Mouse (Mus musculus) lung, embryonic 14.5 days (tissue): ENCODE data around the gene Dand5. TPM values are rescaled to one million over a fixed set of nuclear protein-coding genes. Genes with fewer than 3 reads are reported as not detected.

Experiments
- ATAC-seq: fragments of 200-750 bp; cut with Nextera tagmentation; 2 replicates; pipeline ENCODE4 v1.8.0; 2017; ENCODE audit warnings: mild to moderate bottlenecking, moderate TSS enrichment, moderate library complexity; ENCODE audit not compliant: insufficient read depth
- DNase-seq: peaks from one replicate; pipeline ENCODE4 v3.0.0-alpha.2; 2015
- H3K27ac ChIP-seq: fragments of 300-500 bp; sonication (generic); 2 replicates; pipeline ENCODE4 v1.5.1; 2014; ENCODE audit warnings: low read depth, mild to moderate bottlenecking, moderate library complexity
- H3K27me3 ChIP-seq: fragments of 300-500 bp; sonication (generic); 2 replicates; pipeline ENCODE4 v1.6.1; 2014; ENCODE audit warnings: low read length, control low read depth; ENCODE audit not compliant: insufficient read depth
- H3K36me3 ChIP-seq: fragments of 300-500 bp; sonication (generic); 2 replicates; pipeline ENCODE4 v1.6.1; 2014; ENCODE audit warnings: control low read depth; ENCODE audit not compliant: insufficient read depth
- H3K4me1 ChIP-seq: fragments of 300-500 bp; sonication (generic); 2 replicates; pipeline ENCODE4 v1.6.1; 2014; ENCODE audit warnings: antibody characterized with exemption, control low read depth; ENCODE audit not compliant: insufficient read depth
- H3K4me2 ChIP-seq: fragments of 300-500 bp; sonication (generic); 2 replicates; pipeline ENCODE4 v1.6.1; 2014; ENCODE audit warnings: mild to moderate bottlenecking
- H3K4me3 ChIP-seq: fragments of 300-500 bp; sonication (generic); 2 replicates; pipeline ENCODE4 v1.5.1; 2014; ENCODE audit warnings: low read depth, low read length
- H3K9ac ChIP-seq: fragments of 300-500 bp; sonication (generic); 2 replicates; pipeline ENCODE4 v1.6.1; 2014
- H3K9me3 ChIP-seq: fragments of 300-500 bp; sonication (generic); 2 replicates; pipeline ENCODE4 v1.6.1; 2016; ENCODE audit warnings: low read depth, low read length, control low read depth
- CTCF ChIP-seq: IDR thresholded peaks from 2 replicates; pipeline ENCODE4 v1.5.1; 2016; ENCODE audit warnings: antibody characterized with exemption, low read depth
- WGBS: fragments of 180-500 bp; shearing (Covaris S2); extraction: QIAGEN DNeasy Blood & Tissue Kit; methylation state at CpG from one replicate; pipeline ENCODE4 v1.1.7; 2014; 5-methylcytosine and 5-hydroxymethylcytosine counted together
- microRNA-seq: library from miRNA; unstranded; fragments of <30 nt; microRNA quantifications from one replicate; pipeline ENCODE4, GENCODE M21; 2016; ENCODE audit warnings: borderline number of aligned reads
- polyA plus RNA-seq: library from polyadenylated mRNA; unstranded; fragments of >200 nt; fragmentation: Nextera tagmentation; extraction: Ambion mirVana; gene quantifications from 2 replicates; pipeline ENCODE4 v1.2.1, GENCODE M21; 2014

Gene Dand5
- polyA plus RNA-seq, 1 experiment from 2014 or later, result 4.6 TPM

GRCm38 (mm10) chr8:84767221-84767620, 55.4 kb downstream of the Dand5 start:
- Histone ChIP-seq H3K4me3 (no peak overlapping the region), H3K4me1 (peaks cover 14% of the 10 kb centered on the region), H3K27me3 (peaks cover 7% of the 10 kb centered on the region; the same call in 1 of the 2 replicates), H3K9me3 (no peaks in the 10 kb centered on the region), H3K27ac (no peak overlapping the region), H3K4me2 (no peak overlapping the region), H3K36me3 (peaks cover 60% of the 10 kb centered on the region), H3K9ac (no peak overlapping the region)
- no peak for ATAC-seq
- 76% methylated on average over 10 of the region's 10 CpGs for WGBS
- TF ChIP-seq CTCF, result no peak
- no peak for DNase-seq

- 58% methylated on average over 9 of the region's 9 CpGs for WGBS
- Histone ChIP-seq H3K36me3 (peaks cover 59% of the 10 kb centered on the region), H3K4me3 (no peak overlapping the region), H3K4me1 (peaks cover 6% of the 10 kb centered on the region; the same call in 1 of the 2 replicates), H3K9ac (no peak overlapping the region), H3K4me2 (no peak overlapping the region), H3K9me3 (no peaks in the 10 kb centered on the region), H3K27ac (0 out of 2 replicates have a peak overlapping the region, but pooled peaks have one; percentile 1), H3K27me3 (no peaks in the 10 kb centered on the region; the same call in 1 of the 2 replicates)
- DNase-seq (no peak), ATAC-seq (no peak)
- no peak for TF ChIP-seq CTCF
Observed at GRCm38 (mm10) chr8:84766422-84766821, 56.2 kb downstream of the Dand5 start.

GRCm38 (mm10) chr8:84765629-84766028, 57.0 kb downstream of the Dand5 start:
- ATAC-seq (no peak), DNase-seq (no peak)
- TF ChIP-seq CTCF, result no peak
- H3K9ac ChIP-seq, result peak overlapping the region; percentile 7; the same call in 1 of the 2 replicates
- 22% methylated on average over 10 of the region's 10 CpGs for WGBS
- H3K4me2 ChIP-seq, result no peak overlapping the region
- no peaks in the 10 kb centered on the region for H3K9me3 ChIP-seq
- H3K27me3 ChIP-seq, result no peaks in the 10 kb centered on the region
- H3K27ac ChIP-seq, result no peak overlapping the region
- no peak overlapping the region for H3K4me3 ChIP-seq
- H3K4me1 ChIP-seq, result no peaks in the 10 kb centered on the region
- H3K36me3 ChIP-seq, result peaks cover 56% of the 10 kb centered on the region

Small RNA genes lying within 50 kb of the gene (microRNA-seq; reads per million reads assigned to microRNA genes)
- gene Mir7069, result 4.0 reads per million, percentile 14 among the genes with 10 or more reads in this experiment

Other genes with a start within 250 kb of the Dand5 start
- gene Ier2, start 160.0 kb downstream of the Dand5 start, polyA plus RNA-seq, result 81.7 and 83.8 TPM in 2 replicates
- gene Trmt1, start 136.5 kb downstream of the Dand5 start, polyA plus RNA-seq, result 66.1 and 68.6 TPM in 2 replicates
- 29.8 and 33.8 TPM in 2 replicates for gene Nacc1, start 135.0 kb downstream of the Dand5 start, polyA plus RNA-seq
- gene Lyl1, start 121.4 kb downstream of the Dand5 start, polyA plus RNA-seq, result 12.0 and 12.5 TPM in 2 replicates
- gene G430095P16Rik, start 99.8 kb downstream of the Dand5 start, polyA plus RNA-seq, result 2.7 and 2.8 TPM in 2 replicates
- gene Nfix, start 22.5 kb downstream of the Dand5 start, polyA plus RNA-seq, result 42.3 and 44.1 TPM in 2 replicates
- 44.2 and 45.0 TPM in 2 replicates for gene Gadd45gip1, start 8.7 kb upstream of the Dand5 start, polyA plus RNA-seq
- gene Rad23a, start 17.8 kb upstream of the Dand5 start, polyA plus RNA-seq, result 118 and 123 TPM in 2 replicates
- gene Calr, start 24.1 kb upstream of the Dand5 start, polyA plus RNA-seq, result 886 and 920 TPM in 2 replicates
- 92.9 and 103 TPM in 2 replicates for gene Farsa, start 34.2 kb upstream of the Dand5 start, polyA plus RNA-seq
- gene Syce2, start 49.3 kb upstream of the Dand5 start, polyA plus RNA-seq, result 79.9 and 94.8 TPM in 2 replicates
- 28.1 and 30.4 TPM in 2 replicates for gene Gcdh, start 71.1 kb upstream of the Dand5 start, polyA plus RNA-seq
- gene Klf1, start 79.1 kb upstream of the Dand5 start, polyA plus RNA-seq, result 1.8 and 1.9 TPM in 2 replicates
- gene Dnase2a, start 85.7 kb upstream of the Dand5 start, polyA plus RNA-seq, result 12.0 and 15.3 TPM in 2 replicates
- gene Mast1, start 114.5 kb upstream of the Dand5 start, polyA plus RNA-seq, result 0.30 and 0.39 TPM in 2 replicates
- gene Rtbdn, start 124.2 kb upstream of the Dand5 start, polyA plus RNA-seq, result not detected in 2 replicates
- gene Gm49661, start 146.6 kb upstream of the Dand5 start, polyA plus RNA-seq, result not detected in 2 replicates
- 819 and 843 TPM in 2 replicates for gene Prdx2, start 146.8 kb upstream of the Dand5 start, polyA plus RNA-seq
- gene Rnaseh2a, start 146.9 kb upstream of the Dand5 start, polyA plus RNA-seq, result 117 and 121 TPM in 2 replicates
- 12.8 and 15.4 TPM in 2 replicates for gene Junb, start 155.9 kb upstream of the Dand5 start, polyA plus RNA-seq
- 15.2 and 18.0 TPM in 2 replicates for gene Hook2, start 167.8 kb upstream of the Dand5 start, polyA plus RNA-seq
- not detected in 2 replicates for gene Best2, start 191.7 kb upstream of the Dand5 start, polyA plus RNA-seq
- gene Asna1, start 202.5 kb upstream of the Dand5 start, polyA plus RNA-seq, result 97.2 and 98.0 TPM in 2 replicates
- 153 and 156 TPM in 2 replicates for gene Trir, start 204.0 kb upstream of the Dand5 start, polyA plus RNA-seq
- 17.9 and 20.2 TPM in 2 replicates for gene Tnpo2, start 214.1 kb upstream of the Dand5 start, polyA plus RNA-seq
- 23.1 and 23.7 TPM in 2 replicates for gene Fbxw9, start 237.2 kb upstream of the Dand5 start, polyA plus RNA-seq
- gene Gm5741, start 245.2 kb upstream of the Dand5 start, polyA plus RNA-seq, result 0.72 TPM in 1 of 2 replicates, not detected in the other
- gene Dhps, start 248.9 kb upstream of the Dand5 start, polyA plus RNA-seq, result 60.3 and 61.5 TPM in 2 replicates